Mouse (Mus musculus) liver, adult (tissue): ENCODE results near the gene Tor1aip1.

Experiments used
- GATA4 ChIP-seq: IDR thresholded peaks from 2 replicates; pipeline ENCODE4 v1.6.1; 2014; ENCODE audit warnings: mild to moderate bottlenecking, low read length; ENCODE audit not compliant: insufficient replicate concordance

Gene Tor1aip1

DNA sequence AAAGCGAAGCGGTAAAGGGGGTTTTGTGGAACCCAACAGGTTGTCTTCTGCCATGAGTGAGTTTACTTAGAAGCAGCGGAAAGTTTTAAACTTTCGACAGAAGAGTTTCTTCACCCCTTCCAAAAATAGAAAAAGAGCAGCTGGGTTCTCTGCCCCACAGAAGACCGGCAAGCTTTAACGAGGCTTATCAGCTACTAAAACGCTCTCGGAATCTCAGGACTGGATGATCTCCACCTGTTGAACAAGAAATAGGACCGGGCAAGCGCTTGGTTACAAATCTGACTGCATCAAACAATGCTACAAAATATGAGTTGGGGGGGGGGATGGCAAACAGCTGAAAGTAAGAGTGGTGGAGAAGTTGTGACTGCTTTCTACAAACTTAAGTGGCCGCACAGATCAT, 45.9 kb downstream of the Tor1aip1 start:
- TF ChIP-seq GATA4 = no peak

DNA sequence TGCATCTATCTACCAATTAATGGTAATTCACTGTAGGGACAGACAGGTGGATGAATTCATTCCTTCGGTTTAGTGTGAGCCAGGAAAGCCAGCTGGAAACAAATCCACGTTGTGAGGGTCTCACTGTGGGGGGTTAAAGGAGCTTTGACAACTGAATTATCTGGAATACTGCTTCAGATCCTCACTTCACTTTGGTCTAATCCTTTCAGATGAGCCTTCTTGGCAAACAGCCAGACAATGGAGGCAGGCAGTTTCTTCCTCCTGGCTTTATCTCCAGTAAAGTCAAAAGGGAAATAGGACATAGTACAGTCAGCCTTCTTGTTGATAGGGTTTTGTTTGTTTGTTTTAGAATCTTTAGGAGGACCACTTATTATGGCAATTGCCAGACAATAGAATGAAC, 46.9 kb downstream of the Tor1aip1 start:
- no peak for TF ChIP-seq GATA4

DNA sequence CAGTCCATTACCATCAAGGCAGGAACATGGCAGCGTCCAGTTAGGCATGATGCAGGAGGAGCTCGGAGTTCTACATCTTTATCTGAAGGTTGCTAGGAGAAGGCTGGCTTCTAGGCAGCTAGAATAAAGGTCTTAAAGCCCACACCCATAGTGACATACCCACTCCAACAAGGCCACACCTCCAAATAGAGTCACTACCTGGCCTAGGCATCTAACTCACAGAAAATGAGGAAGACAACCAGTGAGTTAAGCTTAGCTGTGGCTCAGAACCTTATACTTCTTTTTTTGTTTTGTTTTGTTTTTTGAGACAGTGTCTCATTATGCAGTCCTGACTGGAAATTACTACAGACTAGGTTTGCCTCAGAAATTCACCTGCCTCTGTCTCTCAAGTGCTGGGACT, 48.7 kb downstream of the Tor1aip1 start:
- no peak for TF ChIP-seq GATA4

DNA sequence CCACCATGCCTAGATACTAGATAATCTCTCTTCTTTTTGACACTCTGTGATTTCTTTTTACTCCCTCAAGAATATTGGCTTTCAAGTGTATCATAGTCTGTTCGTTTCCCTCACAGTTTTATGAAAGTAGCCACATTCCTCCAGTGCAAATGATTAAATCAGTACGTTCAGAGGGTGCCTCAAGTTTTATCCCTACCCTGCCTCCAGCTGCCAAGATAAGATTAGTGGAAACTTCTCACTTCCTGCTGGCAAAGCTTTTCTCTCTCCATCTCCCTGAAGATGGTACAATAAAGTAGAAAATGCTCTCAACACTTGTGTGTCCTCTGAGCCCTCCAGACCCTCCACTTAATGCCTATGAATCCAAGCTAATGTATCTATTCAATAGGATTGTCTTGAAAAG, 61.3 kb downstream of the Tor1aip1 start:
- no peak for TF ChIP-seq GATA4

DNA sequence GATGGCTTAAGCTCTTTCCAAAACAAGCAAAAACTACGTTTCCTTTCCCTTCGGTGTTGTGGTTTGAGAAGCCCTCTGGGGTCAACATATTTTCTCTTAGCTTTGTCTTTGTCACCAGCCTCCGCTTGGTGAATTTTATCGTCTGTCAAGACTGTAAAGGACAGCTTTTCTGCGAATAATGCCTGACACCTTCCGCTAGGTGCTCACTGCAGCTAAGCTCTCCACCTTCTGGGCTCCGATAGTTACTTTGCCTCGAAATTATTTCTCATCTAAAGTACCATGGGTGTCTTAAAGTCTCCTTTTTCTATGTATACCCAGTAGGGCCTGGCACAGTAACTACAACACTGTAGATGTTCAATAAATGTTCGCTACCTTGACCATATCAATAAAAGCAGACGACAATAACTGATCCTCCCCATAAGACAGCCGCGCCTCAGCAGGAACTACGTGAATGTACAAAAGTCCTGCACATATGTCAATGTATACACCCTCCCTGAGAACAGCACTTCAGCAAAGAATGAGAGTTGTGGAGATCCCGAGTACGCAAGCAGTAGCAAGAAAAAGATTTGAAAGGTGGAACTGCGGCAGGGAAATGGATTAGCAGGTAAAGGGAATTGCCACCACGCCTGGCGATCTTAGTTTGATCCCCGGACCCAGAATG, 62.4 kb downstream of the Tor1aip1 start:
- TF ChIP-seq GATA4 = no peak

DNA sequence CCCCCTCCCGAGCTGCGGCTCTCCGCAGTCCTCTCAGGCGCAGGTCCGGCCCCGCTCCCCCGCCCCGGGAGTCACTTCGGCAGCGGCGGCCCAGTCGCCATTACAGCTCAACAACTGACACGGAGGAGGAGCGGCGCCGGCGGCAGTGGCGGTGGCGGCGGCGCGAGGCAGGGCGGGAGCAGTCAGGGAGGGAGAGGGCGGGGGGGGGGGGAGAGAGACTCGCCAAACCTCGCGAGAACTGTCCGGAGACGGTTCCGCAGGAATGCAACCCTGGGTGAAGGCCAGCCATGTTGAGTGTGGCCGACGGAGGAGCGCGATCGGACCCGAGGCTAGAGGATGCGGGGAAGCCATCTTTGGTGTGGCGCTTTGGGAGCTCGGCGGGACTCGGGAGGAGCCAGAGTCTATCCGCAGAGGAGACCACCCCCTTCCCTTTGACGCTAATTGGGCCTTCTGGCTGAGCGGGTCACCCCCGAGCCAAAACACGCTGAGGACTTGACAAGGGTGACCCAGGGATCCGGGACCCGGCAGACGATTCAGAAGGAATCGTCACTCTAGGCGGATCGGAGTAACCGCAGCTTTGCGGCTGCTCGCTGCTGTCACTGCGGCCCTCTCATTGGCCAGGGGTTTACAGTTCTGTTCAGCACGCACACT, 63.1 kb downstream of the Tor1aip1 start, which contains the start of gene Cep350:
Gene Cep350, minus strand, starts transcription at position 188 of the 651 bp plus-strand sequence.
- TF ChIP-seq GATA4 = no peak

DNA sequence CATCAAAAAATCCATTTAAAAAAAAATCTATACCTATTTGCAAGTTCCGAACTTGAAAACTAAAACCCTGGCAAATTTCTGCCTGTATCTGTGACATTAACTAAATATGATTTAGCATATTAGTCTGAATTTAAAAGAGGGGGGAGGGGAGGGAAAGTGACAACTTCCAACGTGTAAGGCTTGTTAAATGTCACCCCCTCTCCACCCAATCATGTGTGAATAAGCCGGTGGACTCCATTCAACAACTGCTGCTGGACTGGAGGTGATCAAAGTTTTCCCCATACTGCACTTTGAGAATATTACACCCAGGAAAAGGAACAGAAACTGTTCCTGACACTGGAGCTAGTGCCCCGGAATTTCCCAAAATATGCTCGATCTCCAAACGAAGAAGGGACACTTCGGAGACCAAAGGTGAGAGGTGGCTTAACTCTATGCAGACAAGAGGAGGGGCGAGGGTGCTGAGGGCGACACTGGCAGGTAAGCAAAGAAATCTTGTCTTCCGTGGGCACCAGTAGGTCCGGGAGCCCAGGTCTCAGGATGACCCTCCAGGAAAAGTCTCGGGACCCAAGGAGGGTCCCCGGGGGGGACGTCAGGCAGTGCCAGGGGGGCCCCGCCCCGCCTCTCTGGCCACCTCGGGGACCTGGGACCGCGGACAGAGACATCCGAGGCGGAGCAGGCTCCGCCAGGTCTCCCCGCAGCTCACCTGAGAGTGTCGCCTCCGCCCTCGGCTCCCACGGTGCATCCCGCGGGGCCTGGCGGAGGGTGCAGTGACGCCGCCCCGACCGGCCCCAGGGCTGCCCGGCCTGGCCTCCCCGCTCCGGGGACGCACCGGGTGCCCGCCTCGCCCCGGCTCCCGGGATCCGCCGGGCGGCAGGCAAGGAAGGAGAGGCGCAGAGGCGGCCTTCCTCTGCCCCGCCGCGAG, 63.9 kb downstream of the Tor1aip1 start:
- TF ChIP-seq GATA4 = no peak
